Mouse (Mus musculus): ENCODE results near the gene Tifa. TPM values are rescaled to one million over a fixed set of nuclear protein-coding genes. Genes with fewer than 3 reads are reported as not detected.

Tifa gene
- polyA plus RNA-seq (2012; fragmentation: generic; extraction: Trizol) = 1 to 10 TPM in 1 of 2 experiments, under 1 TPM in 1; 0.09 to 1.8 TPM

GRCm38 (mm10) chr3:127789500-127790191 lies at the start of gene Tifa:
Tifa (plus strand) TSS chr3:127789805.

DNA sequence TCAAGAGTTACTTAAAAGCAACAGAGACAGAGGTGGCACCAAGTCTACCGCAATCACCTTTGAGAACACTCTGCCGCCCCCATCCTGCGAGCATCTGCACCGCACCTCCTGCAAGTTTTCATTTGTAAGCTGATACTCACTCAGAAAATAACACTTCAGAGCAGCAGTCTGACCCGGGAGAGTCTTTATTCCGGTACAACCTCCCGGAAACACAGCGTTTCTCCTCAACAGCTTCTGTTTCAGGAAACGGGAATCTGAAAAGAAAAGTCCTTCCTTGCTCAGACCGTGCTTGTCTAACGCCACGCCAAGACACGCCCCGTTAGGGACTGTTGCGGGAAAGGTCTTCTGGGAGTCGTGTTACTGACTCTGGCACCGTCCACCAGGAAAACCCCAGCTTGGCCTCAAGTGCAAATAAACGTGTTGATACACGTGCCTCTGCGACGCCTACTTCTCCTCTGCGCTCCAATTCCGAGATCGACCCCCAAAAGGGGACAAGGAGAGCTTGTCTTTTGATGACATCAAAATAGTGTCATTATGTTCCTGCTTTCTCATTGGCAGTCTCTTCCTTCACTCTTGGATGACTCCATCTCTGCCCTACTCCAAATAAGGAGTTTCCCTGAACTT lies 9.5 kb upstream of the Tifa start, which contains the start of gene Alpk1:
Gene Alpk1, minus strand, starts transcription at position 507 of the 624 bp plus-strand sequence.

DNA sequence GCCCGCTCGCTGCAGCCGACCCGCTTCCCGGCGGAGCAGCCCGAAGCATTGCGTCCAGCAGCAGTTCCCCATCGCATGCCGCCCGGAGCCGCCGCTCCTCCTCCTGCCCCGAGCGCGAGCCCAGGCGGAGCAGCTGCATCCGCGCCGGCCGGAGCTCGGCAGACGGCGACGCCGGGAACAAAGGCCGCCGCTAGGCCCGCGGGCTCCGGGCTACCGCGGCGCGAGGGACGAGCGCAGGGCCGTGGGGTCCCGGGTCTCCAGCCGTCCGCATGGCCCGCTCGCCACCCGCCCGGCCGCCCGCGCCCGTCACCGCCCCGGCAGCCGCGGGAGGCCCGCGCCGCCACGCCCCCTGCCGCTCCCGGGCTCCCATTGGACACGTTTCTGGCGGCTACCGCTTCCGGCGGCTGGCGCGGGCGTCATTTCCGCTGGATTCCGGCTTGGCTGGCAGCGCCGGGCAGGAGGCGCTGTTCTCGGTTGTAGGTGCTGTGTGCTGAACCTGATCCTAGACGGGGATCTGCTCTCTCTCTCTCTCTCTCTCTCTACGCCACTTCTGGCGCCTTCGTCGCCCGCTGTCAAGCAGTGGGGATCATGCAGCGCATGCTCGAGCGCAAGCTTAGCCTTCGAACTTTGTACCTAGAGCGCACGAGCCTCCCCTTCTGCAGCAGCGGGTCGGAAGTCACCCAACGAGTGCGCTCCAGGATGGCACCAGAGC lies 47.7 kb downstream of the Tifa start, which contains the start of gene Ap1ar:
Gene Ap1ar, minus strand, starts transcription at position 370 of the 712 bp plus-strand sequence.

Other genes with a start within 250 kb of the Tifa start
- gene Larp7, start 236.5 kb upstream of the Tifa start, polyA plus RNA-seq (2012; fragmentation: generic; extraction: Trizol) = 10 to 100 TPM in 1 of 2 experiments, 1 to 10 TPM in 1; 5.2 to 18.2 TPM
- under 1 TPM; 0.14 to 0.96 TPM for gene Zgrf1, start 236.3 kb upstream of the Tifa start, polyA plus RNA-seq (2012; fragmentation: generic; extraction: Trizol)
- gene Neurog2, start 156.7 kb upstream of the Tifa start, polyA plus RNA-seq (2012; fragmentation: generic; extraction: Trizol) = not detected
- gene Alpk1, start 9.3 kb upstream of the Tifa start, polyA plus RNA-seq (2012; fragmentation: generic; extraction: Trizol) = 1 to 10 TPM in 1 of 2 experiments, under 1 TPM in 1; 0.15 to 2.7 TPM
- 1 to 10 TPM; 1.1 to 8.8 TPM for gene Ap1ar, start 47.7 kb downstream of the Tifa start, polyA plus RNA-seq (2012; fragmentation: generic; extraction: Trizol)
- under 1 TPM; 0.38 to 0.40 TPM for gene Fam241a, start 106.5 kb downstream of the Tifa start, polyA plus RNA-seq (2012; fragmentation: generic; extraction: Trizol)